Mouse (Mus musculus) cerebellum, adult 9-11 months (tissue): ENCODE data around the gene Rps11.
"Not testable (repeated sequence)": the region's sequence is repeated elsewhere in the genome, so short reads cannot be mapped to it uniquely, and the experiment has no call there.

ENCODE experiments used
- DNase-seq: peaks from one replicate; pipeline ENCODE4 v3.0.0; 2022

Rps11 gene

DNA sequence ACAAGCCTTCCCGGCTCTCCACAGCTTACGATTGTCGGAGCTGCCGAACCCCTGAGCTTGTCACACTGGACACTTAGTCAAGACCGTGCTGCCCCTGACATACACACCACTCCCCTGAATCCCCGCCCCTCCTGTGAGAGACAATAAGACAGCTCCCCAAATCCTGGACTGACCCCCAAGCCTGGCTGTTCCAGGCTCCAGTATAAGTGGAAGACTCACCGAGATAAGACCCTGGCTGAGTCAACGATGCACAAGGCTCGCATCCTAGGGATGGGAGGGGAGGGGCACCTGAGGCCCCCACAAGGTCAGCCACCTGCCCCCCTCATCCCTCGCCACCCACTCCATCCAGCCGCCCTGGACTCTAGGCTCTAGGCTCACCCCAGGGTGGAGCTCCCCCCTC lies 7.6 kb upstream of the Rps11 start:
- peak; percentile 51 for DNase-seq

DNA sequence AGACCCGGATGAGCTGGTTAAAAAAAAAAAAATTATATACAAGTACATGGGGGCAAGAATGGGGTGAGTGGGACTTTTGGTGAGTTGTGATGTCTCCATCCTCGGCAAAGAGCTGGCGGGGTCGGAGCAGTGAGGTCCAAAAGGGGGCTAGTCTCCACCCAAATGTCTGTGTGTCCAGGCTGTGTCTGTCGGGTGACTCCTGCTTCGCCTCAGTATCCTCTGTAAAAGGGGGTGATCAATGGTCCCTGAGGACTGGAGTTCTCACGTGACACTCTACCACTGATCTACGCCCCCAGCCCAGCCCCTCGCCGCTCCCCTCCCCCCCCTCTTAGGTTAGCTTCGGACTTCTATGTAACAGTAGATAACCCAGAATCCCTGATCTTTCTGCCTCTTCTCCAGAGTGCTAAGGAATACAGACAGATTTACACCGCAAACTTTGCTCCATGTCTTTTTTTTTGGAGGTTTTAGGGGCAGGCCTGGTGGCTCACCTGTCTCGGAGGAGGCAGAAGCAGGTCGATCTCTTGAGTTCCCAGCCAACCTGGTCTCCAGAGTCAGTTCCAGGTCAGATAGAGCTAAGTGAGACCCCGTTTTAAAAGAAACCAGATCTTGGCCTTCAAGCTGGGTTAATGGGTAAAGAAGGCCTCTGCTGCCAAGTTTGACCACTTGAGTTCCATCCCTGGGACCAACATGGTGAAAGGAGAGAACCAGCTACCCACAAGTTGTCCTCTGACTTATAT lies 5.7 kb upstream of the Rps11 start:
- peak; percentile 64 for DNase-seq

DNA sequence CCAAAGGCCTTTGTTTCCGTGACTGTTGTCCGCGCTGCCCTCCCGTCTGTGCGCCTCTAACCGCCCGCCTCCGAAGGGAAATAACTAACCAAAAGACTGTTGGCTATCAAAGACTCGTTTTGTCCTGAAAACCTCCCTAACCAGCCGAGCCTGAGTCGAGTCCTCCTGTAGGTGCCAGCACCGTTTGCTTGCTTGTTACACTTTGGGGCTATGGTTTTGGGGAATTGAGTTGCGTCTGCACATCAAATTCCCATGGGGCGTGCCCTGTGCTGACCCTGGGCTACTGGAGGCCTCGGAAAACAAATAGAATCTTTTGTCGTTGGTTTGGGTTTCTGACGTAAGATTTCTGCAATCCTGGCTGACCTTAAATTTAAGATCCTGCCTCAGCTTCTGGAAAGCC lies 5.1 kb upstream of the Rps11 start:
- no peak for DNase-seq

DNA sequence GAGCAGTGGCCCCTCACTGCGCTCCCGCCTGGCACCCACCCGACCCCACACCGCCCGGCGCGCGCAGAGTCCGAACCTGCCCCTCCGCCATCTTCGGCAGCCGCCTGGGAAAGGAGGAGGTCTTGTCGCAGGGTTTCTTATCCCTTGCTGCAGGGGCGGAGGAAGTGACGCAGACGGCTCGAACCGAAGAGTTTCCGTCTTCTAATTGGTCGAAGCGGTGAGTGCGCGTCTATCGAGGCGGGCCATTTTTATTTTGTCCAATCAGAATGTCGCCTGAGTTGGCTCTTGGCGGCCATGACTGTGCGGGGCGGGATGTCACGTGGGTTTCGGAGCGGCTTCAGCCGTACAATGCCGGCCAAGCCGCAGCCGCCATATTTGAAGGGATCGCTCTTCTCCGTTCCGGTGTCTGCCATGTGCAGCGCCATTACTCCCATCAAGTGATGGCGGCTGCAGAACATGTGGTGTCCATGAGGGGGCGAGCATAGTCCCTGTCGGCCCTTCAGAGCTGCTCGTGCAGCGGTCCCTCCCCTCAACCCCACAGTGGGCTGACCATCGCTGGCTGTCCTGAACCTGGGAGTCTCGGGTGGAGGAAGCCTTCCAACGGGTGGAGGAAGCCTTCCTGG lies 4.5 kb upstream of the Rps11 start, which contains the start of gene Rpl13a:
Gene Rpl13a, minus strand, starts transcription at position 138 of the 623 bp plus-strand sequence.
- DNase-seq, result peak; percentile 100

GRCm38 (mm10) chr7:45127700-45128224 lies 3.5 kb upstream of the Rps11 start:
- no peak for DNase-seq

DNA sequence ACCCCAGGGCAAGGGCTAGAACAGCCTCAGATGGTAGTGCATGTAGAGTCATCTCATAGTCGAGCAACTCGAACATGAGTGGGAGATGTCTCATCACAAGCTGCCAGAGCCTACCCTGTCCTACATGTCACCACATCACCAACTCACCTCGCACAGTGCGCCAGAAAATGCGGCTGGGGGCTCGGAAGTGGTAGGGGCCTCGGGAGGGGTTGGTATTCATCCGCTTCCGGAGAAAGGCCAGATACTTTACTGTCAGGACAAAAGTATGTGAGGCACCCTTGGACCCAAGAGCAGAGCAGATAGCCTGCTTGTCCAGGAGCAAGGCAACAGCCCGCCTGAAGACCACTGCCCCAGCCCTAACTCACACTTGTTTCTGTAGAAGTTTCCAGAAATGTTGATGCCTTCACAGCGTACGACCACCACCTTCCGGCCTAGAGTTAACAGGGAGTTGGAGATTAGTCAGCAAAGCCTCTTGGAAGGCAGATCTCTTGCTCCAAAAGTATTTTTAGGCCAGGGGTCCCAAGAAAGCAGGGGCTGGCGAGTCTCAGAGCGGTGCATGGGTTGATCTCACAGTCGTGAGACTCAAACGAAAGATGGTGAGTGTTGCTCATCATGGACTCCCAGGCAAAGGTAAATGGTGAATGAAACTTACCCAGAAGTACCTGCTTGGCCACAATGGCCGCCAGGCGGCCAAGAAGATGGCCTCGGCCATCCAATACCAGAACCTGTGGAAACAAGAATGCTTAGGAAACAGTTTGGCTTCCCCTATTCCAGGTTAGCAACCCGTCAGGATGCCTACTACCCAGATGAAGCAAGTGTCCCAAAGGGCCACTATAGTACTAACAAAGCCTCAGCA lies 2.8 kb upstream of the Rps11 start:
- no peak for DNase-seq

GRCm38 (mm10) chr7:45126147-45126843 lies 2.1 kb upstream of the Rps11 start:
- peak; percentile 53 for DNase-seq

DNA sequence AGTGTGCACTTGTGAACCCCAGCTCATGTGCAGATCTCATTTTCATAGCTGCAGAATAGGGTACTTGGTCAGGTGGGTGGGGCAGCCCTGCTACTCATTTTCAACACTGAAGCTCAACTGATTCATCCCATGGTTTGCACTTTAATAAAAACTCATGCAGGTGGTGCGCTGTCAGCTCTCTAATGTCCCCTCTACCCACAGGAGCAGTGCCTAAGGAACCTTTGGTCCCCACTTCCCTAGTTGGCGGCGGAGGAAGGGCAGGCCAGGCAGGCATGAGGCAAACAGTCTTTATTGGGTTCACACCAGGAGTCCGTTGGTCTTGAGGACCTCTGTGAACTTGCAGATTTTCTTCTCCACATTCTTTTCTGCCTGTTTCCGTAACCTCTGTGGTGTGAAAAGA lies 1.4 kb upstream of the Rps11 start:
- not testable (repeated sequence) for DNase-seq

- peak; percentile 46 for DNase-seq
These were observed 933 bp upstream of the Rps11 start for GRCm38 (mm10) chr7:45125144-45125600.

DNA sequence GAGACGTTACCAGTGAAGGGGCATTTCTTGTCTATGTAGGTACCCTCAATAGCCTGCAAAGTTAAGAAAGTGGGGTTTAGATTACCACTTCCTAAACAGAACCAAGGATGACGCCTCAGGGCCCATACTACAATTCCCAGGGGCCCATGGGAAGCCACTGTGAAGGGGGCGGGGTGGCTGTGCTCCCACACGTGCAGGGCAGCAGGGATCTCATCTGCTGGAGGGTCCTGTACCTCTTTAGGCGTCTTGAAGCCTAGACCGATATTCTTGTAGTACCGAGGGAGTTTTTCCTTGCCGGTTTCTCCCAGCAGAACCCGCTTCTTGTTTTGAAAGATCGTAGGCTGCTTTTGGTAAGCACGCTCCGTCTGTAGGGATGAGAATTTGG lies 1.1 kb downstream of the Rps11 start:
- DNase-seq, result no peak

DNA sequence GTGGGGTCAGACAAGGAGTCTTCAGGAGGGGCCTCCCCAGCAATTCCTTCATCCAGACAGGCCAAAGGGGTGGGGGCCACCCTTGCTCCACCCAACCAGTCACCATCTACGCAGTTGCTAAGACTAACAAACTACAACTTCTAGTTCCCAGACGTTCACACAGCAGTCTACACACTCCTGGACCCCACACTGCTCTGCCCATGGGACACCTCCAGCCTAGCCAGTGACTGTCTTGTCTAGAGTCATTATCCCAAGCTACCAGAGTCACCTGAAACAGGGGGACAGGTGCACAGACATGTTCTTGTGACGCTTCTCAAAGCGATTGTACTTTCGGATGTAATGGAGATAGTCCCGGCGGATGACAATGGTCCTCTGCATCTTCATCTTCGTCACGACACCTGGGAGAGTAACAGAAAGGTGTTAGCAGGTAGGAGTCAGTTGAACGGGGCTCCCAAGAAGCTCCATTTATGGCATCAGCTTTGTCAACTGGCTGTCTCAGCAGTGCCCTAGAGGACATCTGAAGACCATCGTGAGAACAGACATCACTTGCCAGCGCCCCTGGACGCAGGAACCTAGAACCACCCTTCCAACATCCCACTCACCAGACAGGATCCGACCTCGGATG lies 1.6 kb downstream of the Rps11 start:
- DNase-seq, result peak; percentile 45

DNA sequence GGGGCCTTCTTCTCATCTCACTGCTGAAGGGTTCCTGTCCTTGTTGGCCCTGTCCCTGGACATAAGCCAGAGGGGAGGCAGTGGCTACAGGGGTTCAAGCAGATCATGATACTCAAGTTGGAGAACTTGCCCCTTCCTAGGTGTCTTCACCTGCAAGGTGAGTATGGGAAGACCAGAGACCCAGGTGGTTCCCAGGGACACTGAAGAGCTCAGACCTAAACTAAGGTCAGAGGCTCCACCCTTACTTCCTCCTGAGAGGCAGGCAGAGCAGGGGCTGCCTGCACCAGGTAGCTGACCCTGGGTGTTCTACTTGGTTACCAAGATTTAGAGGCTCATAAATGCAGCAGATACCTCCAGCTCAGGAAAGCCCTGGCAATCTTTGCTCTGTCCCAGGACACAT lies 2.3 kb downstream of the Rps11 start:
- DNase-seq, result peak; percentile 49

GRCm38 (mm10) chr7:45121404-45121803 lies 2.8 kb downstream of the Rps11 start:
- DNase-seq, result peak; percentile 50

- DNase-seq, result no peak
These were observed 4.2 kb downstream of the Rps11 start for GRCm38 (mm10) chr7:45119780-45120709.

DNA sequence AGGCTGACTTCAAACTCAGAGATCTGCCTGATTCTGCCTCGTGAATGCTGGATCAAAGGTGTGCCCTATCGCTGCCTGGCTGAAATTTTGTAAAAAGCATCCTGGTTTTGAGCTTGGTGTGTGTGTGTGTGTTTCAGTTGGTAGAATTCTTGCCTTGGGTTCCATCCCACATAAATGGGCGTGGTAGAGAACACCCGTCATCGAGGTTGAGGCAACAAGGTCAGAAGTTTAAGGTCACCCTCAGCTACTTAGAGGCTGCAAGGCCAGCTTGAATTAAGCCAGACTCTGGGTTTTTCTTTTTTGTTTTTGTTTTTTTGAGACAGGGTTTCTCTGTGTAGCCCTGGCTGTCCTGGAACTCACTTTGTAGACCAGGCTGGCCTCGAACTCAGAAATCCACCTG lies 5.9 kb downstream of the Rps11 start:
- DNase-seq, result no peak

GRCm38 (mm10) chr7:45117566-45117965 lies 6.7 kb downstream of the Rps11 start:
- no peak for DNase-seq

DNA sequence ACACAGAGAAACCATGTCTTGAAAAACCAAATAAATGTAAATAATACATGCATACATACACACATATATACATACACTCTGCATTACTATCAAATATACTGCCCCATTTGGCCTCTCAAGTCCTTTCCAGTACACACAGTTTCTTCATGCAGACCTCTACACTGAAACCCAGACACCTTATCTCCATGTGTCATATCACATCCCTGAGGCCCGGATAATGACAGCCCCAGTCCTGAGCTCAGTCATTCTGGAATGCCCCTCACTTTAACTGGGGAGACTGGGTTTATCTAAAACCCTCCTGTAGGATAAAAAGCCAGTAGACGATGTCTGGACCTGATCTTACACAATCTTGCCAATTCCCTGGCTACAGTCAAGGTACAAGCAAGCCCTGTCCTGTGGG lies 10.8 kb downstream of the Rps11 start:
- no peak for DNase-seq

DNA sequence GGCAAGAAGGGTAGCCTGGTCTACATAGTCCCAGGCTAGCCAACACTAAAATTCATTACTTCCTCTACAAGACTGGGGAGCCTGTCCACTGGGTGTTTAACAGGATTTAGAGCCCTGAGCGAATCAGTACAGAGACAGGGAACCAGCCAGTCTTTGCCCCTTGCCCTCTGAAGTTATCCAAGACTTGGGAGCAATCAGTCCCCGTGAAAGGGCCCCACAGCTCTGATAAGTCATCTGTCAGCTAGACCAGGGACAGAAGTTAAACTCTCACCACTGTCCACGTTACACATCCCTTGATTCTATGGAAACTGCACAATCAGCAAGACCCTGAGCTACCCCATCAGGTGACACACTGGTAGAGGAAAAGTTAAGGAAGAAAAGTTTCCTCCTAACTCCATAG lies 11.7 kb downstream of the Rps11 start:
- no peak for DNase-seq

DNA sequence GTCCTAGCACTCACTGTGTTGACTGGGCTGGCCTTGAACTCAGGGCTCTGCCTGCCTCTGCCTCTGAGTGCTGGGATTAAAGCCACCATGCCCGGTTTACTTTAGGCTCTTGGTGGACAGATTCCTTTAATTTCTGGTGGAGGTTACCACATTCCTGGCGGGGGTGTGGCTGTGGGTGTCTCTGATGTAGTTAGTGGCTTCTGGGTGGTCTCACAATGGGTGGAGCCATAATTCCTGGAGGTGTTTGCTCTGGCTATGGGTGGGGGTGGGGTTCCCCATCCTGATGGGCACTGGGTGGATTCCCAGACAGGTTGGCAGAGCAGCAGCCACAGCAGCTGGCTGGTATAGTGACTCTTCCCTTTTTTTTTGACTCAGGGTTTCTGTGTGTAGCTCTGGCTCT lies 12.3 kb downstream of the Rps11 start:
- DNase-seq, result no peak

- not testable (repeated sequence) for DNase-seq
These were observed 14.2 kb downstream of the Rps11 start for GRCm38 (mm10) chr7:45110089-45110488.

DNA sequence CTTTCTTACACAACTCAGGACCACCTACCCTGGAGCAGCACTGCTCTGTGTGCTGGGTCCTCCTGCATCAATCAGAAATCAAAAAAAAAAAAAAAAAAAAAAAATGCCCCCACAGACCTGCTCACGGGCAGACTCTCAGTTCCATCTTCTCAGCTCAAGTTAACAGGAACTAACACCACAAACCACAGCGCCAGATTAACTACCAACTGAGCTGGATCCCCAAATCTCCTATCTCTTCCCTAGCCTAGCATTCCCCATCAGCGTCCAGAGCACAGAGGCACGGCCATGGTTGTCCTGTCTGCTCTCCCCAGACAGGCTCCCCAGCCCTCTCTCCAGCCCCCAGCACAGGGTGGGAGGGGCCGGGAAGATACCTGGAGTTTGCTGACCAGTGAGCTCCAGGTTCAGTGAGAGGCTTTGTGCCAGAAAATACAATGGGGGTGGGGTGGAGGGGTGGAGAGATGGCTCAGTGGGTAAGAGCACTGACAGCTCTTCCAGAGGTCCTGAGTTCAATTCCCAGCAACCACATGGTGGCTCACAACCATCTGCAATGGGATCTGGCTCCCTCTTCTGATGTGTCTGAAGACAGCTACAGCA lies 17.1 kb downstream of the Rps11 start:
- DNase-seq, result no peak
